Mouse (Mus musculus) hematopoietic stem cell, adult 5-6 weeks (primary cell): ENCODE results near the gene Cxcl15. TPM values are rescaled to one million over a fixed set of nuclear protein-coding genes. Genes with fewer than 3 reads are reported as not detected.
A peak's percentile ranks its signal among the peaks of the same experiment; 100 is the strongest.
"Not testable (repeated sequence)": the region's sequence is repeated elsewhere in the genome, so short reads cannot be mapped to it uniquely, and the experiment has no call there.

Source experiments
- ATAC-seq, 2 experiments: fragments of 125-278 bp in 1 of 2; replicated peaks in 1 of 2; 2 replicates each; pipeline ENCODE4 v1.8.0; 2016 to 2017; ENCODE audit warnings: inconsistent platforms in 2 of 2, mild to moderate bottlenecking in 2 of 2, moderate number of reproducible peaks in 2 of 2, low read depth in 1 of 2, moderate TSS enrichment in 1 of 2; ENCODE audit not compliant: low FRiP score in 2 of 2, poor library complexity in 2 of 2, severe bottlenecking in 2 of 2, insufficient read depth in 1 of 2, low TSS enrichment in 1 of 2
- total RNA-seq: library from RNA; stranded (forward); fragments of 172-1452, 232-1000 nt; gene quantifications from 2 replicates; pipeline ENCODE4 v1.2.3, GENCODE M21; 2017

The Cxcl15 gene
- total RNA-seq, 1 experiment from 2014 or later: not detected

DNA sequence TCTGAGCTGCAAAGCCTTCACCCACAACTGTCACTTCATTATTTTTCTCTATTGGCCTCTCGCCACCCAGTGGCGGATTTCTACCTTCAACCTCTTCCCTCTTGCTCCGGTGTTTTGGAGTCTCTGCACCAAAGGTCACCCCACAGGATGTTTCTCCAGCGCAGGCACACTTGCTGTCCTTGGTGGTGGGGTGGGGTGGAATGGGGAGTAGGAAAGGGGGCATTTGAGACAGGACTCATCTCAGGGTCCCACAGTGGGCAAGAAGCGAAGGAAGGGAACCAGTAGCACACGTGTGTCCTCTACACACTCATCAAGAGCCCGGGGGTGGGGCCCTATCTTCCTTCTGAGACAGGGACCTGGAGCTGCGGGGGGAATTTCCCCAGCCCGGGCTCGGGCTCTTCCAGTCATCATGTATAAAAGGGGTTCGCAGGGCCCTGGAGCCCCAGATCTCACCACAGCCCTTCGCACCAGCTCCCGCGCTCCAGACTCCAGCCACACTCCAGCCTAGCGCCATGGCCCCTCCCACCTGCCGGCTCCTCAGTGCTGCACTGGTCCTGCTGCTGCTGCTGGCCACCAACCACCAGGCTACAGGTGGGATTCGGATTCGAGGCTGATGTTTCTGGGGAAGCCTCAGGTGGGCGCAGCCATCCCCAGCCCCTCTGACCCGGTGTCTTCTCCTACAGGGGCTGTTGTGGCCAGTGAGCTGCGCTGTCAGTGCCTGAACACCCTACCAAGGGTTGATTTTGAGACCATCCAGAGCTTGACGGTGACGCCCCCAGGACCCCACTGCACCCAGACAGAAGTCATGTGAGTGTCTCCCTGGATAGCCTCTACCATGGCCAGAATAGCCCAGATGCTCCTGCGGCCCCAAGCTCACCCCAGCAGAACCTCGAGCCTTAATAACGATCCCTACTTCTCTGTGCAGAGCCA lies 8.4 kb upstream of the Cxcl15 start, which contains the start of gene Cxcl3:
Gene Cxcl3 (plus strand): TSS at position 445 of the 930 bp plus-strand sequence.
- ATAC-seq: peak; percentile 44 to 46; a peak in 3 of 4 replicates

DNA sequence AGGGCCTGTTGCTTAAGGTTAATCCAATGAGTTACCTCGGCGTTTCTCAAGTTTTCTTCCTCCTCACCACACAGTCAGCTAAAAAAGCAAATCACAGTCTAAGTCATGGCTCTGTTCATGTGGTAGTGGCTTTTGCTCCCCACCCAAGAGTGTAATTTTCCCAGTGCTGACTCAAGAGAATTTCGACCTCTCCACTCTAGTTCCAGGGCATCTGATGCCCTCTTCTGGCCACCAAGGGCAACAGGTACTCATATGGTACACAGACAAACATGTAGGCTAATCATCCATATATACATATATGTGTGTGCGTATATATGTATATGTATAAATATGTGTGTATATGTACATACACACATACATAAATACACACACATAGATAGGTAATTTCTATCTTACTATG lies 6.2 kb upstream of the Cxcl15 start:
- ATAC-seq: no peak

DNA sequence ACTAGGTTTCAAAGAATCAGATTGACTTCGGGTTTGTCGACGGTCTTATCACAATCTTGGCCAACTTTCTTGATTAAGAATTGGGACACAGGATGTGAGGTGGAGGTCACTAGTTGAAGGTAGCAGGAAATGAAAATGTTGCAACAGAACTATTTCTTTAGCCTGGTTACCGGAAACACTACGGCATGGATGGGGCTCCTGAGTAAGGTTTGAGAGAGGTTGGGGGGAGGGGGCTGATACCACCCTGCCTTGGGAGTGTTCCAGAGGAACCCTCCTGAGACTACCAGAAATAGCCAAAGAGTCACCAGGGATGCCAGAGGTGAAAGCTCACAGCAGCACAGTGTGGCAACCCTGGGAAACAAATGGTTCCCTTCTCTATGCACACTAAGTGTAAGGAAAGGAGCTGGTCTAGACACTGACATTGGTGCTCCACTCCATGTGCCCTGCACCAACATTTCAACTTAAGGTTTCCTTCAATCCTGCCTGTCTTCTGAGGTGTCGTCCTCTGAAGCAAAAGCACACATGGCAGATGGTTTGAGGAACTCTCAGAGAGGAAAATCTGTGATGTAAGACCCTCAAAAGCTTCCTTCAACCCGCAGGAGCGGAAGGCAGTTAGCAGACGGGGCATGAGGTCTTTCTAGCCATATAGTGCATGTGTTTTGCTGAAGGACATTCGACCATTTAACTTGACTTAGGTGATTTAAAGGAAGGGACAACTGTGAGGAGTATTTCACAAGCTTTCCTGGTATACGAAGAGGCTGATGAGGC lies 4.8 kb upstream of the Cxcl15 start:
- peak; percentile 74 to 83 for ATAC-seq

DNA sequence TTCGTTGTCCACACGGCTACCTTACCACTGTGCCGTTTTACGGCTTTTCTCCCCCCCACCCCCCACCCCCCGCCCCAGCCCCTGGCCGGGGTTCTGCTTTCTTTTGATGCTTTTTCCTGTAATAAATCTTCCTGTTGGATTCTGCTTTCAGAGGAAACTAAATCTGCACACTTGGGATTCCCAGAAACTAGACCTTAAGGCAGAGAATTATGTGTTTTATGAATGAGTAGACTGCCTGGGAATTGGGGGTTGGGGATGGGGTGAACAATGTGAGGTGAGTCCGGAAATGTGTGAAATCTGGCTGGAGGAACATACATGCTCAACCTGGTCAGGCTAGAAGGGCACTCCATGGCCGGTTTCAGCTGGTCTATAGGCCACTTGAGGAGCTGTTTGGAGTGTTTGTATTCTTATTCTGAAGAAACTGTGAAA lies 4.2 kb upstream of the Cxcl15 start:
- peak in 1 of 2 experiments; percentile 5; a peak in 1 of 4 replicates for ATAC-seq

DNA sequence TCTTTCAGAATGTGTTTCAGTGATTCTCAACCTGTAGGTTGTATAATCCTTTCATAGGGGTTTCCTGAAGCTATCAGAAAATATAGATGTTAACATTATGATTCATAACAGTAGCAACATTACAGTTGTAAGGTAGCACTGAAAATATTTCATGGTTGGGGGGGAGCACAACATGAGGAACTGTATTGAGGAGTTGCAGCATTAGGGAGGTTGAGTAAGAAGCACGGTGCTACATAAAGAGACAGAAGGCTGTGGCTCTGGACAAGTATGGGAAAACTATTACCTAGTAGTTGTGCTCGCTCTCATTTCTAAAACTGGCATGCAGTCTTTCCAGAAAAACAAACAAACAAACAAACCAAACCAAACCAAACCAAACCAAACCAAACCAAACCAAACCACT lies 1.1 kb downstream of the Cxcl15 start:
- ATAC-seq: not testable (repeated sequence)

DNA sequence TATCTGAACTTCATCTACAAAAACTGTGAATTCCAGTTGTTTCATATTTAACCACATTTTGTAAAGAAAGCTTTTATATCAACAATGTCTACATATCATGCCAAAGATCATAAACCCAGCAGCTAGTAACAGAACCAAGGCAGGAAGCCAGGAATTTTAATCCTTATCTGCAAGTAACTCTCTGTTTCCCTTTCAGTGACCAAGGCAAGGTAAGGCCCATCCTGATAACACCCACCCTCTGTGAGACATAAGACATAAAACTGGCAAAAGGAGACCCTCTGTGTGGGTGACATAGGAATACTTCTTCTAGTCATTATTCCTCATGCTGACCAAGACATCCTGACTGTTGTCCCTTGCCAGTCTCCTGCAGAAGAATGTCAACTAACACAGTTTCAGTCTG lies 10.2 kb downstream of the Cxcl15 start:
- ATAC-seq: 0 out of 4 replicates have a peak, but pooled peaks of 1 of the 2 experiments have one; percentile 42

DNA sequence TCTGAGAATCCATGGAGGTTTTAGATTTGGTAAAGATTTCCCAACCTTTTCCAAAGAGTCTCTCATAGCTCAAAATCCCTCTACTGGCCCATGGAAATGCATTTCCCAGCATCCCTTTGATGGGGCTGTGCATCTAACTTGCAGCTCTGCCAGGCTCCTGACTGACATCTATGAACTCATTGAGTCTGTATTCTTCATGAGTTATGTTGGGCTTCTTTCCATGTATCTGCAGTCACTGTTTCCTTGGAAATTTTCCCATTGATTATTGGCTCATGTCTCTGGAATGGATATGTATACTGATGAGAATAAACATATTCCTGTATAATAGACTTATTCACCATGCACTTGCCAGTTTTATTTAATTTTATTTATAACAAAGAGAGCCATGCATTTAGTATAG lies 11.7 kb downstream of the Cxcl15 start:
- no peak for ATAC-seq

DNA sequence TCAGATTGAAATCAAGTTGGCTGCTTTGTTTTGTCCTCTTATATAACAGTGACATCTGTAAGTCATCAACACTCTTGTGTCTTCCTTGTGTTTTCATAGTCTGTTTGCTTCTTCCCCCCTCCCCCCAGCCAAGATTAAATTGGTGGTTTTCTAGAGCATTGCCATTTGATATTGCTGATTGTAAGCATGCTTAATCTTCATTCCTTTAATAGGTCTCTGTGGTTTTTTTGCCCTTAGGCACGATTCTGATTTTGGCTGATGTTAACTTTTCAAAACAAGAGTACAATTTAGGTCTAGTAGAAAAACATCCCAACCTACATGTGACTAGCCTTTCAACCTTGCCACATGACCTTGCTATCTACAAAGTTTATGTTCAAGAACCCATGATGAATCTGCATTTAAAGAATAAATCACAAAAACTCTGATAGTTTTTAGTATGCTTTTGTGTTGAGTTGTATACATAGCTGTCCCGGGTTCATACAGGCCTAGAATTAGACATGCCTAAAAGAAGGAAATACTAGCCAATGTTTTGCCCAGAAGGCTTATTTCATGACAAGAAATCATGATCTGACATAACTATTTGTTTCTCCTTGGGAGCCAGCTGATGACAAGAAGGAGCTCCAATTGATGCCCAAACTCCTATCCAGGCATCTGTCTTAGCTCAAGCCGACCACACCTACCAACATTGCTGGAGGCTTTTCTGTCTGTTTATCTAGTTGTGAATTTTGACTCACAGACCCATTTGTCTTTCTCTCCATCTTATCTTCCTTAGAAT lies 13.0 kb downstream of the Cxcl15 start:
- ATAC-seq: no peak

DNA sequence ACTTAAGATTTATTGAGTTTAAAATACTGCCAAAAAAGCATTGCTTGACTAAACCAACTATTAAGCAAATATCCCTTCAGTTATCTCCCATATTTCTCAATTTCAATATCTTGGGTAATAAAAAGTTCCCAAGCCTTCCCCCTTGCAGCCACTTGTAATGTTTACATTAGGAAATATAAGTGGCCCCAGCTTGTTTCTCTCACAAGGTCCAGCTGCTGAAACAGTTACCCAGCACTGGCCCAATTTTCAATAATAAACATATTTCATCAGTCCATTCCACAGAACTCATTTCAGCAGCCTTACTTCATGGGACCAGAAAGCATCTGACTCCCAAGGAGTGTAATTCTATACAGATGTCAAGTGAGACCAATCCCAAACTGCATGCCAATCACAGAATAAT lies 25.4 kb downstream of the Cxcl15 start:
- ATAC-seq: no peak

DNA sequence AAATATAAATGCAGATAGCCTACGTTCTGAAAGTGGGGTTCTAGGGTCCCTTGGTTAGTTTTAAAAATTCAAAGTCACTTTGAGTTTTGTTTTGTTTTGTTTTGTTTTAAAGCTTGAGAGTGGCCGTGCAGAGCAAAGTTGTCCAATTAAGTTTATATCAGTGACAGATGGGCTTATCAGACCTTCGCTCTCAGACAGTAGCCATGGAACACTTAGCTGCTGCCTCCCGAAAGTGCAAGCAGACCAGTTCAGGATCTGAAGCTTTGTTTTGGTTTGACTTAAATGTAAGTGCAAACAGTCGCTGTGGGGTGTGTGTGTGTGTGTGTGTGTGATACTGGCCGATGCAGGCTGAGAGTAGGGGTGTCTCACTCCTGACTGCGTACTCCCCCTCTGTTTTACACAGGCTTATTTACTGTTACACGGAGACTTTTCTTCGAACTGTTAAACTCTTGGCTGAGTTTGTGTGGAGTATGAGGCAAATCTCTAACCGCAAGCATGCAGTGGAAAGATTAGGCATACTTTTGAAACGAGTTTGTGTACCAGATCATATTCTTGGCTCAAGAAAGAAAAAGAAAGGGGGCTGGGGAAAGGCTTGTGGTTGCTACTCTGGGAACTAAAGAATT lies 37.9 kb downstream of the Cxcl15 start:
- ATAC-seq: no peak; a peak in 1 of 4 replicates

DNA sequence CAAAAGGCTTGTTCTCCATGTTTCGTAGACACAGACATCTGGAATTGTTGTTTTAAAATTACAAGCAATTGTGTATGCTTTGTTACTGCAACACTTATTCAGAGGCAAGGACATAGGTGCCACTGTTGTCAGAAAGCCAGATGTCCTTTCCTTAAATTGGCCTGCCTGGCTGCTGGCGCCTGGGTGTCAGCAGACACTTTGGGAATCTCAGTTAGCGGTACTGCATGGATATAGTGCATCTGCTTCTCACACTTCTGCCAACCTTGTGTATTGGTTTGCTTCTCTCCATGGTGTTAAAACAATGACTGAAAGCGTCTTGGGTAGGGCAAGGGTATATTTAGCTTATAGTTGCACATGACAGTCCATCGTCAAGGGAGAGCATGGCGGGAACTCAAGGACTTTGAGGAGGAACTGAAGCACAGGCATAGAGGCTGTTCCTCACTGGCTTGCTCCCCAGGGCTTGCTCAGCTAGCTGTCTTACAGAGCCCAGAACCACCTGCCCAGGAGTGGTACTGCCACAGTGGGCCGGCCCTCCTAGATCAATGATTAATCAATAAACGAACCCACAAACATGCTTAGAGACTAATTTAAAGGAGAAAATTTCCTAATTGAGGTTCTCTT lies 38.5 kb downstream of the Cxcl15 start:
- ATAC-seq: no peak

DNA sequence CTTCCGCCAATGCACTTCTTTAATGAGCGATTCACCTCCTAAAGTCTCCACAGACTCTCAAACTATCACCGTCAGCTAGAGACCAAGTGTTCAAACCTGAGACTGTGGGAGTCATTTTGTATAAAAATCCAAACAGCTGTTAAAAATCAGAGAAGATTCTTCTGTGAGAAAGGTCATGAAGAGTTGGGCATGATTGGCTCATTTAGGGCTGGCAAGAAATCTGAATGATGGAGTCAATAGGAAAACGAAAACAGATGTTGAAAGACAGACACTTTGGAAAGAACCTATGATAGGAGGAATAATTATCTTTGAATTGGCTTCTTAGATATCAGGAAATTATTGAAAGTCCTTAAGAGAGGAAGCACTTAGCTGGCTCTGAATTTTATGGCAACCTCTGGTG lies 40.1 kb downstream of the Cxcl15 start:
- ATAC-seq: no peak

DNA sequence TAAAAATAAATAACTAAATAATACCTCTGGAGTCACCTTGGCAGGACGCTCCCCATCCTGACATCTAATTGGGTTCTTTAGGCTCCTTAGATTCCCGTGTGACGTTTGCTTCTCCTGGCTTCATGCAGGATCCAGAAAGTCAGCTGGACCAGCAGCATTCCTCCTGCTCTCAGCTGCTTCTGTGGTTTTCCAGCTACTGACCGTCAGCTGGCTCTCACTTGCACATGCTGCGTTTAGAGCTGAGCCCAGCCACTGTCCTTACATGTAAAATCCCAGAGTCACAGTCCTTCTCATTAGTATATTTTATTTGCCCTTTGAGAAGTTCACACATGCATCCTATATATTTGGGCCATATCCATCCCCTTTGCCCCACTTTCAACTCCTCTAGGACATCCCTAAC lies 44.2 kb downstream of the Cxcl15 start:
- ATAC-seq: no peak

DNA sequence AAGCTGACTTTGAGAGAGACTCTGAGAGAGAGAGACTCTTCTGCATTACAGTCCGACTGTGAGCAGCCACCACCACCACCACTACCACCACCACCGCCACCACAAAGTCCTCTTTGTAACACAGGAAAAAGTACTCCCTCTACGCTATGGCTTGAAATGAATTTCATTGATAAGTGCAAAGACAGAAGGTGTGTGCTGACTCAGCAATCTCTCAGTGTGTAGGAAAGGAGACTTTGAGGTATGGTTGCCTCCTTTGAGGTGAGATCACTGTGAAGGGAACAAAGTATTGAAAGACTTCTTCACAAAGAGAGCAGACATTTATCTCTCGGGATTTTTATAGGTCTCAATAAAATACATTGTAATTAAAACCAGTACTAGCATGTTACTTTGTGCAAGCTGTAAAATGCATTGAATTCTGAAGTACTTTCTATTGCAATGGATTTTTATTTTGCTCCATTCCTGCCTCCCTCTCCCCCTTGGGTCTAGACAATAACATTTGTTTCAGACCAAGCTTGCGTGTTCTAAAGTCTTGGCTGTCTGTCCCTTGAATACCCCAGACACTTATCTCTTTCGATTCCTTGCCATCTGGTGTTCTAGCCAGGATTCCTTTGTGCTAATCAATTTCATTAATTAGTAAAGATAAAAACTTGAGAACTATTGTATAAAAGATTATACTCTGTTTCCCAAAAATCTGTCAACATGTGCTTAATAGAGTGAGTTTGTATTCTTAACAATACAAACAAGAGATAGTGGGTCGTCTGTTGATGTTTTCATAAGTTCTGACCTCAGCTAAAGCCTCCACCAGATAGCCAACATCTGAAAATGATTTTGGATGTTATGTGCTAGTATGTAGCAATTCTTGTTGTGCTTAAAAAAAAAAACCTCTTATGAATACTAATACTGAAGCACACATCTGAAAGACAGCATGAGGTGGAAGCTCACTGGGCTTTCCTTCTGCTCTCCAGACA lies 46.9 kb downstream of the Cxcl15 start:
- ATAC-seq: no peak

DNA sequence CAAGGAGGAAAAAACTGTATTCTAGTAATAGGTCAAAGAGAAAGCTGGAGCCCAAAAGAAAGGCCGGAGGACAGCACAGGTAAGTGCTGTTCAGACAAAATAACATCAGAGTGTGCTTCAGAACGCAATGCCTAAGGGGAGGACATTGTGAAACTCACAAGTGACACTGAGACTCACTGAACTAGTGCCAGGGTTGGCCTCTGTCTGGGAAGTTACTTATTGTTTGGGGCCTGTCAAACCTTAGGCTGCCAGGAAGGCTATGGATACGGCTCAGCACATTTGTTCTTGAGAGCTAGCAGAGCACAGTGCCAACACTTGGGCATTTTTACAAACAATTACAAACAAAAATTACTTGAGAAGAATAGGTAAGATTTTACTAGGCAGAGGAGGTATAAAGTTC lies 49.6 kb downstream of the Cxcl15 start:
- no peak for ATAC-seq

DNA sequence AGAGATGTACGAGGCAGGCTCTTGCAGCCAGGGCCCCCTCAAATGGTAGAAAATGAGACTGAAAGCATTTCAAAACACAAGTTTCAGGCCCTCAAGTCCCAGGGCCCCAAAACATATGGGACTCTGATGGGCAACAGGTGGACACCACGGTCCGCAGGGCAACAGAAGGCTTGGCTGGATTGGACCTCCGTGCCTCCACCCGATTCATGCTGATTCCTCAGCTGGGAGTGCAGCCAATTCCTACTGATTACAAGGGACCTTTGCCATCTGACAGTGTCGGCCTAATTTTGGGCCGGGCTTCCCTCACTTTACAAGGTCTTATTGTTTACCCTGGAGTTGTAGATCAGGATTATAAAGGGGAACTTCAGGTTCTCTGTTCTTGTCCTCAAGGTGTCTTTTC lies 55.8 kb downstream of the Cxcl15 start:
- not testable (repeated sequence) for ATAC-seq
